Mouse (Mus musculus) embryonic fibroblast, embryonic 13.5 days (primary cell): ENCODE data around the gene Tuba3a.

Experiments used
- CTCF ChIP-seq: IDR thresholded peaks from 2 replicates; pipeline ENCODE4 v1.5.1; 2011; ENCODE audit warnings: mild to moderate bottlenecking, control low read depth, low read length, moderate library complexity, borderline replicate concordance; ENCODE audit not compliant: insufficient read depth
- POLR2A ChIP-seq: IDR thresholded peaks from 2 replicates; pipeline ENCODE4 v1.6.1; 2011; ENCODE audit warnings: low read depth, mild to moderate bottlenecking, control low read depth, low read length, moderate library complexity

GRCm38 (mm10) chr6:125319919-125320296, 34.1 kb upstream of the Tuba3a start:
- TF ChIP-seq POLR2A (no peak), CTCF (no peak)
